Mouse (Mus musculus) right cerebral cortex, postnatal 4 days (tissue): ENCODE measurements around the gene Syf2.

Source experiments
- DNase-seq: peaks from one replicate; pipeline ENCODE4 v3.0.0-alpha.2; 2022

The Syf2 gene

GRCm38 (mm10) chr4:134978930-134979329, 48.2 kb downstream of the Syf2 start:
- no peak for DNase-seq

GRCm38 (mm10) chr4:134981959-134982431, 51.3 kb downstream of the Syf2 start:
- DNase-seq, result no peak

GRCm38 (mm10) chr4:134983136-134983535, 52.4 kb downstream of the Syf2 start:
- no peak for DNase-seq

GRCm38 (mm10) chr4:134984555-134984954, 53.9 kb downstream of the Syf2 start:
- DNase-seq, result no peak

GRCm38 (mm10) chr4:134985626-134986335, 55.1 kb downstream of the Syf2 start:
- no peak for DNase-seq

GRCm38 (mm10) chr4:134986336-134986635, 55.6 kb downstream of the Syf2 start:
- DNase-seq, result no peak

- DNase-seq, result no peak
Measured at GRCm38 (mm10) chr4:134986963-134987362, 56.3 kb downstream of the Syf2 start.
